Mouse (Mus musculus): ENCODE measurements around the gene Rnf212b.

Gene Rnf212b

GRCm38 (mm10) chr14:54796760-54797159, 17.2 kb upstream of the Rnf212b start:
- DNase-seq (ENCODE audit: low read depth) = no peak

- DNase-seq (ENCODE audit: low read depth) = no peak
These were observed 14.3 kb upstream of the Rnf212b start for GRCm38 (mm10) chr14:54799686-54800085.

GRCm38 (mm10) chr14:54802428-54802827, 11.5 kb upstream of the Rnf212b start:
- DNase-seq (ENCODE audit: low read depth) = no peak

- DNase-seq (ENCODE audit: low read depth) = no peak
These were observed 7.8 kb upstream of the Rnf212b start for GRCm38 (mm10) chr14:54806124-54806523.

GRCm38 (mm10) chr14:54808718-54809667, 4.9 kb upstream of the Rnf212b start:
- DNase-seq (ENCODE audit: low read depth) = no peak

- DNase-seq (ENCODE audit: low read depth) = no peak
These were observed 4.3 kb upstream of the Rnf212b start for GRCm38 (mm10) chr14:54809668-54810033.

- no peak for DNase-seq (ENCODE audit: low read depth)
These were observed 1.8 kb downstream of the Rnf212b start for GRCm38 (mm10) chr14:54815737-54816136.

- peak; percentile 30 for DNase-seq (ENCODE audit: low read depth)
These were observed 3.9 kb downstream of the Rnf212b start for GRCm38 (mm10) chr14:54817791-54818190.

GRCm38 (mm10) chr14:54822301-54822700, 8.4 kb downstream of the Rnf212b start:
- no peak for DNase-seq (ENCODE audit: low read depth)

GRCm38 (mm10) chr14:54823716-54824115, 9.8 kb downstream of the Rnf212b start:
- DNase-seq (ENCODE audit: low read depth) = no peak

GRCm38 (mm10) chr14:54843461-54843860, 29.5 kb downstream of the Rnf212b start:
- DNase-seq (ENCODE audit: low read depth) = peak; percentile 74

- DNase-seq (ENCODE audit: low read depth) = no peak
These were observed 41.8 kb downstream of the Rnf212b start for GRCm38 (mm10) chr14:54855726-54856125.

GRCm38 (mm10) chr14:54856703-54857102, 42.8 kb downstream of the Rnf212b start:
- DNase-seq (ENCODE audit: low read depth) = no peak

- DNase-seq (ENCODE audit: low read depth) = no peak
These were observed 44.0 kb downstream of the Rnf212b start for GRCm38 (mm10) chr14:54857891-54858290.

- DNase-seq (ENCODE audit: low read depth) = peak; percentile 75
These were observed 46.6 kb downstream of the Rnf212b start for GRCm38 (mm10) chr14:54860511-54860910.

GRCm38 (mm10) chr14:54863501-54864312, 49.8 kb downstream of the Rnf212b start:
- peak; percentile 90 for DNase-seq (ENCODE audit: low read depth)

- no peak for DNase-seq (ENCODE audit: low read depth)
These were observed 50.5 kb downstream of the Rnf212b start for GRCm38 (mm10) chr14:54864313-54865036.

GRCm38 (mm10) chr14:54865626-54866025, 51.7 kb downstream of the Rnf212b start:
- no peak for DNase-seq (ENCODE audit: low read depth)

- DNase-seq (ENCODE audit: low read depth) = no peak
These were observed 52.3 kb downstream of the Rnf212b start for GRCm38 (mm10) chr14:54866268-54866667.

- peak; percentile 75 for DNase-seq (ENCODE audit: low read depth)
These were observed 53.0 kb downstream of the Rnf212b start for GRCm38 (mm10) chr14:54866936-54867335.

GRCm38 (mm10) chr14:54868026-54868425, 54.1 kb downstream of the Rnf212b start:
- no peak for DNase-seq (ENCODE audit: low read depth)

- no peak for DNase-seq (ENCODE audit: low read depth)
These were observed 56.9 kb downstream of the Rnf212b start, which contains the start of gene Homez for GRCm38 (mm10) chr14:54870861-54871260. TSS of gene Homez (minus strand) at chr14:54870961.

Data from induced T-regulatory cell, adult 2 months (primary cell).